Mouse (Mus musculus): ENCODE measurements at regions not wholly inside any gene's neighbourhood (a gene's known extent, or its start where the extent isn't known, plus 50 kb on each side); places are given as distances from the start of the nearest gene placed in this dataset.
A peak's percentile ranks its signal among the peaks of the same experiment; 100 is the strongest.

GRCm38 (mm10) chr14:67133221-67133620 is 1124.2 kb upstream of the Gulo start:
- ATAC-seq, result no peak
- no peak overlapping the region for H3K27ac ChIP-seq (ENCODE audit: low read depth, low read length)
- 66% methylated on average over 6 of the region's 6 CpGs for WGBS

GRCm38 (mm10) chr14:67127118-67127517 is 1118.1 kb upstream of the Gulo start:
- Histone ChIP-seq H3K27me3 (replicated peaks; ENCODE audit: control insufficient read depth, insufficient read depth, low read length) (no peaks in the 10 kb centered on the region), H3K9ac (ENCODE audit: low read length) (no peak overlapping the region), H3K4me1 (ENCODE audit: control insufficient read depth, insufficient read depth, low read length) (peaks cover 11% of the 10 kb centered on the region), H3K4me2 (ENCODE audit: low read length) (no peak overlapping the region), H3K4me3 (ENCODE audit: low read depth, low read length) (no peak overlapping the region), H3K9me3 (replicated peaks; ENCODE audit: control insufficient read depth, low read length) (peaks cover 3% of the 10 kb centered on the region; the same call in 1 of the 2 replicates), H3K36me3 (ENCODE audit: control insufficient read depth, insufficient read depth, low read length) (no peaks in the 10 kb centered on the region), H3K27ac (ENCODE audit: low read depth, low read length) (no peak overlapping the region)
- ATAC-seq (peak; percentile 72), DNase-seq (ENCODE audit: low spot score) (peak; percentile 78)
- 13% methylated on average over 7 of the region's 7 CpGs for WGBS

More at GRCm38 (mm10) chr14:67133221-67133620, 1124.2 kb upstream of the Gulo start:
- Histone ChIP-seq H3K36me3 (ENCODE audit: control insufficient read depth, insufficient read depth, low read length) (no peaks in the 10 kb centered on the region), H3K9ac (ENCODE audit: low read length) (no peak overlapping the region), H3K4me3 (ENCODE audit: low read depth, low read length) (no peak overlapping the region), H3K9me3 (replicated peaks; ENCODE audit: control insufficient read depth, low read length) (peaks cover 3% of the 10 kb centered on the region; the same call in 1 of the 2 replicates), H3K4me2 (ENCODE audit: low read length) (no peak overlapping the region), H3K27me3 (replicated peaks; ENCODE audit: control insufficient read depth, insufficient read depth, low read length) (no peaks in the 10 kb centered on the region), H3K4me1 (ENCODE audit: control insufficient read depth, insufficient read depth, low read length) (peaks cover 19% of the 10 kb centered on the region)
- no peak for DNase-seq (ENCODE audit: low spot score)

DNA sequence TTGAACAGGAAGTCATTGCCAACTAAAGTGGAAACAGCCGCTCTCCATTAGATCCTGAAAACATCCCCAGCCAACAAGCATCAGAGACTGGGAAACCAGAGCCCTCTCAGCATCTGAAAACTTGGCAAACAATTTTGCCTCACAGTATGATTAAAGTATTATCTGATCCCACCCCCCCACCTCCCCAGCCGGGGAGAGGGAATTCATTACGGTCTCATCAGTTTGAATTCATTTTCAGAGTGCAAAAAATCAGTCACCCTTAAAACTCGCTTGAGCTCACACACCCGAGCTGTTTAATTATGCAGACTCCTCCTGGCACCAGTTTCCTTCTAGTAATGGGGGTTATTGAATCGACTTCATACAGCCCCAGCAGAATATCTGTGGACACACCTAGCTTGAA is 1117.2 kb upstream of the Gulo start:
- H3K4me1 ChIP-seq (ENCODE audit: control insufficient read depth, insufficient read depth, low read length), result peaks cover 11% of the 10 kb centered on the region
- H3K4me2 ChIP-seq (ENCODE audit: low read length), result 0 out of 2 replicates have a peak overlapping the region, but pooled peaks have one; percentile 18
- no peaks in the 10 kb centered on the region for H3K36me3 ChIP-seq (ENCODE audit: control insufficient read depth, insufficient read depth, low read length)
- H3K4me3 ChIP-seq (ENCODE audit: low read depth, low read length), result no peak overlapping the region
- no peak overlapping the region; the same call in 1 of the 2 replicates for H3K27ac ChIP-seq (ENCODE audit: low read depth, low read length)
- no peak overlapping the region for H3K9ac ChIP-seq (ENCODE audit: low read length)
- no peaks in the 10 kb centered on the region for H3K27me3 ChIP-seq (replicated peaks; ENCODE audit: control insufficient read depth, insufficient read depth, low read length)
- ATAC-seq (peak; percentile 79), DNase-seq (ENCODE audit: low spot score) (peak; percentile 91)
- H3K9me3 ChIP-seq (replicated peaks; ENCODE audit: control insufficient read depth, low read length), result peaks cover 3% of the 10 kb centered on the region; the same call in 1 of the 2 replicates
- WGBS, result 7% methylated on average over 6 of the region's 6 CpGs

DNA sequence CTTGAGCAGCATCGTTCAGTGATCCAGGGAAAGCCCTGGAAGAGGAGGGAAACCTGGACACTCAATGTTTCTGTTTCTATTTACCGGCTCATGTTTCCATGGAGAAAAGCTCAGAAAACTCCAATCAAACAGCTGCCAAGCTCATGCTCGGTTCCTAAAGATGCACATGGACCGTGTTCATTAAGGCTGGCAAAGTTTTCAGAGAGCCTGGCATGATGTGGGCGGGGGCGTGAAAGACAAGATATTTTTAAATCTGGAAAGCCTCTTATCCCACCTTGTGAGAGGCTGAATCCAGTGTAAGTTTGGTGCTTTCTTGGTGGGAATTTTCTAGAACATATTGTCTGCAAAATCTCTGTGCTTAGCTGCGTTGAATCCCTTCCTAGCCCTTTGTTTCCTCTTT is 1114.3 kb upstream of the Gulo start:
- no peak for ATAC-seq
- peaks cover 11% of the 10 kb centered on the region for H3K4me1 ChIP-seq (ENCODE audit: control insufficient read depth, insufficient read depth, low read length)
- no peak overlapping the region for H3K4me3 ChIP-seq (ENCODE audit: low read depth, low read length)
- no peak overlapping the region for H3K27ac ChIP-seq (ENCODE audit: low read depth, low read length)
- 71% methylated on average over 7 of the region's 7 CpGs for WGBS
- no peaks in the 10 kb centered on the region for H3K9me3 ChIP-seq (replicated peaks; ENCODE audit: control insufficient read depth, low read length)
- H3K4me2 ChIP-seq (ENCODE audit: low read length), result no peak overlapping the region
- H3K36me3 ChIP-seq (ENCODE audit: control insufficient read depth, insufficient read depth, low read length), result no peaks in the 10 kb centered on the region
- DNase-seq (ENCODE audit: low spot score), result peak; percentile 38
- no peak overlapping the region for H3K9ac ChIP-seq (ENCODE audit: low read length)
- no peaks in the 10 kb centered on the region for H3K27me3 ChIP-seq (replicated peaks; ENCODE audit: control insufficient read depth, insufficient read depth, low read length)

Data from forebrain, embryonic 14.5 days (tissue).